Mouse (Mus musculus) hindbrain, embryonic 16.5 days (tissue): ENCODE results near the gene Prkacb. TPM values are rescaled to one million over a fixed set of nuclear protein-coding genes. Genes with fewer than 3 reads are reported as not detected.
A peak's percentile ranks its signal among the peaks of the same experiment; 100 is the strongest.

Experiments used
- ATAC-seq: fragments of 200-750 bp; cut with Nextera tagmentation; 2 replicates; pipeline ENCODE4 v1.8.0; 2017; ENCODE audit warnings: moderate TSS enrichment, moderate library complexity
- H3K27ac ChIP-seq: fragments of 300-500 bp; sonication (generic); 2 replicates; pipeline ENCODE4 v1.5.1; 2014; ENCODE audit warnings: low read depth, mild to moderate bottlenecking, control low read depth, low read length, moderate library complexity
- H3K27me3 ChIP-seq: fragments of 300-500 bp; sonication (generic); replicated peaks from 2 replicates; pipeline ENCODE4 v1.6.1; 2014; ENCODE audit warnings: low read length; ENCODE audit not compliant: control insufficient read depth, insufficient read depth
- H3K36me3 ChIP-seq: fragments of 300-500 bp; sonication (generic); 2 replicates; pipeline ENCODE4 v1.6.1; 2014; ENCODE audit warnings: mild to moderate bottlenecking, low read length, moderate library complexity, mixed read lengths; ENCODE audit not compliant: control insufficient read depth, insufficient read depth
- H3K4me1 ChIP-seq: fragments of 300-500 bp; sonication (generic); 2 replicates; pipeline ENCODE4 v1.6.1; 2014; ENCODE audit warnings: low read depth, low read length; ENCODE audit not compliant: control insufficient read depth, insufficient read depth
- H3K4me2 ChIP-seq: fragments of 300-500 bp; sonication (generic); 2 replicates; pipeline ENCODE4 v1.6.1; 2014; ENCODE audit warnings: mild to moderate bottlenecking, low read length, control low read depth, moderate library complexity
- H3K4me3 ChIP-seq: fragments of 300-500 bp; sonication (generic); 2 replicates; pipeline ENCODE4 v1.5.1; 2014; ENCODE audit warnings: mild to moderate bottlenecking, low read length, control low read depth, moderate library complexity
- H3K9ac ChIP-seq: fragments of 300-500 bp; sonication (generic); 2 replicates; pipeline ENCODE4 v1.6.1; 2014; ENCODE audit warnings: low read depth, mild to moderate bottlenecking, control low read depth, low read length, moderate library complexity
- H3K9me3 ChIP-seq: fragments of 300-500 bp; sonication (generic); 2 replicates; pipeline ENCODE4 v1.6.1; 2014; ENCODE audit warnings: mild to moderate bottlenecking, low read length, moderate library complexity; ENCODE audit not compliant: control insufficient read depth
- WGBS: fragments of 180-500 bp; shearing (Covaris S2); extraction: QIAGEN DNeasy Blood & Tissue Kit; methylation state at CpG from one replicate; pipeline ENCODE4 v1.1.7; 2014; 5-methylcytosine and 5-hydroxymethylcytosine counted together
- polyA plus RNA-seq: library from polyadenylated mRNA; unstranded; fragments of >200 nt; fragmentation: Nextera tagmentation; extraction: Ambion mirVana; gene quantifications from 2 replicates; pipeline ENCODE4 v1.2.1, GENCODE M21; 2015

The Prkacb gene
- polyA plus RNA-seq, 1 experiment from 2014 or later, result 199 TPM

- 71% methylated on average over 3 of the region's 3 CpGs for WGBS
- Histone ChIP-seq H3K27me3 (no peaks in the 10 kb centered on the region), H3K36me3 (no peaks in the 10 kb centered on the region), H3K9me3 (no peaks in the 10 kb centered on the region), H3K27ac (no peak overlapping the region), H3K9ac (no peak overlapping the region), H3K4me1 (no peaks in the 10 kb centered on the region), H3K4me3 (no peak overlapping the region), H3K4me2 (no peak overlapping the region)
- no peak for ATAC-seq
Observed at GRCm38 (mm10) chr3:146842766-146843165, 30.0 kb upstream of the Prkacb start.

GRCm38 (mm10) chr3:146820718-146821117, 7.9 kb upstream of the Prkacb start:
- ATAC-seq, result no peak
- Histone ChIP-seq H3K4me2 (no peak overlapping the region), H3K9me3 (no peaks in the 10 kb centered on the region), H3K36me3 (no peaks in the 10 kb centered on the region), H3K27ac (no peak overlapping the region), H3K4me3 (no peak overlapping the region), H3K4me1 (no peaks in the 10 kb centered on the region), H3K9ac (no peak overlapping the region), H3K27me3 (no peaks in the 10 kb centered on the region; the same call in 1 of the 2 replicates)
- 88% methylated on average over 4 of the region's 4 CpGs for WGBS

GRCm38 (mm10) chr3:146813624-146814023, 834 bp upstream of the Prkacb start:
- Histone ChIP-seq H3K9ac (peak overlapping the region; percentile 83), H3K4me3 (peak overlapping the region; percentile 89), H3K27me3 (no peaks in the 10 kb centered on the region; the same call in 1 of the 2 replicates), H3K36me3 (no peaks in the 10 kb centered on the region), H3K4me2 (peak overlapping the region; percentile 84), H3K4me1 (peaks cover 14% of the 10 kb centered on the region), H3K9me3 (no peaks in the 10 kb centered on the region), H3K27ac (no peak overlapping the region; the same call in 1 of the 2 replicates)
- ATAC-seq, result no peak
- WGBS, result 59% methylated on average over 7 of the region's 7 CpGs

- Histone ChIP-seq H3K36me3 (no peaks in the 10 kb centered on the region), H3K4me2 (peak overlapping the region; percentile 73), H3K27ac (peak overlapping the region; percentile 95), H3K4me3 (peak overlapping the region; percentile 89), H3K4me1 (peaks cover 14% of the 10 kb centered on the region), H3K9me3 (no peaks in the 10 kb centered on the region), H3K9ac (peak overlapping the region; percentile 83), H3K27me3 (no peaks in the 10 kb centered on the region; the same call in 1 of the 2 replicates)
- ATAC-seq, result no peak; the same call in 1 of the 2 replicates
- WGBS, result under 1% methylated on average over 55 of the region's 60 CpGs
Observed at GRCm38 (mm10) chr3:146812041-146812878, 530 bp downstream of the Prkacb start.

GRCm38 (mm10) chr3:146793554-146794257, 19.1 kb downstream of the Prkacb start:
- no peak overlapping the region for H3K4me2 ChIP-seq
- H3K27me3 ChIP-seq, result no peaks in the 10 kb centered on the region
- H3K4me3 ChIP-seq, result no peak overlapping the region
- H3K4me1 ChIP-seq, result no peaks in the 10 kb centered on the region
- WGBS, result 92% methylated on average over 12 of the region's 12 CpGs
- no peak for ATAC-seq
- H3K9ac ChIP-seq, result no peak overlapping the region
- no peaks in the 10 kb centered on the region for H3K9me3 ChIP-seq
- no peaks in the 10 kb centered on the region for H3K36me3 ChIP-seq
- H3K27ac ChIP-seq, result no peak overlapping the region

- ATAC-seq, result no peak
- H3K36me3 ChIP-seq, result no peaks in the 10 kb centered on the region
- H3K27ac ChIP-seq, result no peak overlapping the region
- H3K27me3 ChIP-seq, result no peaks in the 10 kb centered on the region
- H3K4me1 ChIP-seq, result no peaks in the 10 kb centered on the region
- H3K9me3 ChIP-seq, result no peaks in the 10 kb centered on the region
- 87% methylated on average over 3 of the region's 3 CpGs for WGBS
- no peak overlapping the region for H3K4me2 ChIP-seq
- H3K4me3 ChIP-seq, result no peak overlapping the region
- no peak overlapping the region for H3K9ac ChIP-seq
Observed at GRCm38 (mm10) chr3:146792144-146792748, 20.5 kb downstream of the Prkacb start.

- no peaks in the 10 kb centered on the region for H3K27me3 ChIP-seq
- no peak overlapping the region for H3K27ac ChIP-seq
- H3K9ac ChIP-seq, result no peak overlapping the region
- ATAC-seq, result no peak
- H3K4me3 ChIP-seq, result no peak overlapping the region
- H3K9me3 ChIP-seq, result no peaks in the 10 kb centered on the region
- no peak overlapping the region for H3K4me2 ChIP-seq
- peaks cover 9% of the 10 kb centered on the region for H3K4me1 ChIP-seq
- no peaks in the 10 kb centered on the region for H3K36me3 ChIP-seq
- WGBS, result 79% methylated on average over 3 of the region's 3 CpGs
Observed at GRCm38 (mm10) chr3:146784233-146784632, 28.6 kb downstream of the Prkacb start.

- no peak overlapping the region for H3K4me3 ChIP-seq
- no peaks in the 10 kb centered on the region for H3K9me3 ChIP-seq
- 62% methylated on average over 7 of the region's 7 CpGs for WGBS
- H3K4me2 ChIP-seq, result no peak overlapping the region
- peak; percentile 65 for ATAC-seq
- no peaks in the 10 kb centered on the region for H3K27me3 ChIP-seq
- H3K36me3 ChIP-seq, result no peaks in the 10 kb centered on the region
- no peak overlapping the region for H3K9ac ChIP-seq
- peaks cover 9% of the 10 kb centered on the region for H3K4me1 ChIP-seq
- H3K27ac ChIP-seq, result 0 out of 2 replicates have a peak overlapping the region, but pooled peaks have one; percentile 34
Observed at GRCm38 (mm10) chr3:146783645-146784225, 29.1 kb downstream of the Prkacb start.
